Mouse (Mus musculus) small intestine, adult 2 months (tissue): ENCODE measurements around the gene Rims1.

Source experiments
- CTCF ChIP-seq: fragments of 200-500 bp; IDR thresholded peaks from 2 replicates; pipeline ENCODE4 v1.5.1; 2012; ENCODE audit warnings: low read depth, mild to moderate bottlenecking, control low read depth, inconsistent platforms, low read length, moderate library complexity, mixed read lengths; ENCODE audit not compliant: insufficient replicate concordance, insufficient read length; ENCODE audit errors: extremely low read depth
- POLR2A ChIP-seq: fragments of 200-500 bp; IDR thresholded peaks from 2 replicates; pipeline ENCODE4 v1.6.1; 2012; ENCODE audit warnings: low read depth, mild to moderate bottlenecking, control low read depth, inconsistent platforms, low read length, moderate library complexity

DNA sequence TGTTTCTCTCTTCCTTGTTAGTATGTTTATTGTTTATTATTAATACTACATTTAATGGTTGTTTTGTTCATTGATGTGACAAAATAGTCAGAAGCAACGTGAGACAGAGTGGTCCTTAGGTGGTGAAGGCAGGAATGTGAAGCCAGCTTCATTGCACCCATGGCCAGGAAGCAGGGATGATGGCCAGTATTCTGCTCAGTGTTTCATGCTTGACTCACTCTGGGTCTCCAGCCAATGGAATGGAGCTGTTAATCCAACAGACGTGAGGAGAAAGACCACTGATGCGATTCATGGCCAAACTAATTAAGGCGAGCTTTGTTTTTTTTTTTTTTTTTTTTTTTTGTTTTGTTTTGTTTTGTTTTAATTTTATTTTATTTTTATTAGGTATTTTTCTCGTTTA lies 535.7 kb downstream of the Rims1 start:
- TF ChIP-seq CTCF (no peak), POLR2A (no peak)
